ENCODE assay signal across 17 mouse cellular contexts in genomic region chr15:77105273-77105672, GRCm38 (mm10). TPM values are rescaled to one million over a fixed set of nuclear protein-coding genes. Genes with fewer than 3 reads are reported as not detected.
"Had no signal": no experiment of that assay in that cellular context is flagged by ENCODE, and none has a peak within 500 bp of the region (broad histone marks: within the 10 kb centered on the region; RNA-seq: fewer than 3 reads in every experiment).

No protein-coding gene starts in this region.

- DNase-seq: kidney, adult 11 months; kidney, adult 9 months; kidney, postnatal 4 days; liver, embryonic 13.5 days; lung, adult 2 months; lung, postnatal 36 days; midbrain, embryonic 14.5 days; thymus, postnatal 36 days had no signal

- H3K27ac ChIP-seq: hindbrain, postnatal 0 days; kidney, postnatal 0 days; limb, embryonic 12.5 days; liver, embryonic 13.5 days; midbrain, embryonic 10.5 days; neural tube, embryonic 12.5 days had no signal

- ATAC-seq: hindbrain, postnatal 0 days; lung, postnatal 0 days had no signal

- H3K4me2 ChIP-seq: limb, embryonic 12.5 days; liver, embryonic 13.5 days; neural tube, embryonic 12.5 days had no signal

- H3K4me1 ChIP-seq: limb, embryonic 12.5 days; neural tube, embryonic 12.5 days had no signal

- H3K4me3 ChIP-seq: limb, embryonic 12.5 days; liver, embryonic 13.5 days; midbrain, embryonic 10.5 days; neural tube, embryonic 12.5 days had no signal

- H3K27me3 ChIP-seq: limb, embryonic 12.5 days; liver, embryonic 13.5 days; neural tube, embryonic 12.5 days had no signal

- H3K9me3 ChIP-seq: limb, embryonic 12.5 days; liver, embryonic 13.5 days; midbrain, embryonic 10.5 days; neural tube, embryonic 12.5 days had no signal

- H3K9ac ChIP-seq: limb, embryonic 12.5 days; liver, embryonic 13.5 days; neural tube, embryonic 12.5 days had no signal

RNA-seq across cellular contexts. Expression of gene Mb, which starts 54.8 kb away (rescaled TPM):
- total RNA-seq: hindbrain, postnatal 0 days; left cerebral cortex, postnatal 36 days; megakaryocyte, adult 5-6 weeks; neutrophil, adult 5-6 weeks had no signal
